Mouse (Mus musculus) kidney, embryonic 14.5 days (tissue): ENCODE data around the gene 3110018I06Rik. TPM values are rescaled to one million over a fixed set of nuclear protein-coding genes. Genes with fewer than 3 reads are reported as not detected.

Source experiments
- ATAC-seq: fragments of 200-750 bp; cut with Nextera tagmentation; 2 replicates; pipeline ENCODE4 v1.8.0; 2017; ENCODE audit warnings: moderate number of reproducible peaks, mild to moderate bottlenecking, moderate TSS enrichment, moderate library complexity; ENCODE audit not compliant: low FRiP score, low TSS enrichment
- H3K27ac ChIP-seq: fragments of 300-500 bp; sonication (generic); 2 replicates; pipeline ENCODE4 v1.5.1; 2014; ENCODE audit warnings: low read depth, mild to moderate bottlenecking, low read length, moderate library complexity, mixed read lengths
- H3K27me3 ChIP-seq: fragments of 300-500 bp; sonication (generic); 2 replicates; pipeline ENCODE4 v1.6.1; 2014; ENCODE audit warnings: mild to moderate bottlenecking, low read length; ENCODE audit not compliant: control insufficient read depth, insufficient read depth
- H3K36me3 ChIP-seq: fragments of 300-500 bp; sonication (generic); 2 replicates; pipeline ENCODE4 v1.6.1; 2014; ENCODE audit warnings: low read length, mixed read lengths; ENCODE audit not compliant: control insufficient read depth, insufficient read depth
- H3K4me1 ChIP-seq: fragments of 300-500 bp; sonication (generic); 2 replicates; pipeline ENCODE4 v1.6.1; 2014; ENCODE audit warnings: low read length, mixed read lengths; ENCODE audit not compliant: control insufficient read depth, insufficient read depth
- H3K4me2 ChIP-seq: fragments of 300-500 bp; sonication (generic); replicated peaks from 2 replicates; pipeline ENCODE4 v1.6.1; 2014; ENCODE audit warnings: low read depth, mild to moderate bottlenecking, low read length
- H3K4me3 ChIP-seq: fragments of 300-500 bp; sonication (generic); 2 replicates; pipeline ENCODE4 v1.5.1; 2014; ENCODE audit warnings: mild to moderate bottlenecking, low read length
- H3K9ac ChIP-seq: fragments of 300-500 bp; sonication (generic); 2 replicates; pipeline ENCODE4 v1.6.1; 2014; ENCODE audit warnings: low read depth, mild to moderate bottlenecking, low read length, moderate library complexity
- H3K9me3 ChIP-seq: fragments of 300-500 bp; sonication (generic); 2 replicates; pipeline ENCODE4 v1.6.1; 2016; ENCODE audit warnings: low read length; ENCODE audit not compliant: control insufficient read depth
- WGBS: fragments of 180-500 bp; shearing (Covaris S2); extraction: QIAGEN DNeasy Blood & Tissue Kit; methylation state at CpG from one replicate; pipeline ENCODE4 v1.1.7; 2014; 5-methylcytosine and 5-hydroxymethylcytosine counted together
- polyA plus RNA-seq: library from polyadenylated mRNA; unstranded; fragments of >200 nt; fragmentation: Nextera tagmentation; extraction: Ambion mirVana; gene quantifications from 2 replicates; pipeline ENCODE4 v1.2.1, GENCODE M21; 2014

Gene 3110018I06Rik
- polyA plus RNA-seq, 1 experiment from 2014 or later: not detected

- Histone ChIP-seq H3K4me1 (no peaks in the 10 kb centered on the region), H3K4me3 (no peak overlapping the region), H3K9me3 (no peaks in the 10 kb centered on the region), H3K9ac (no peak overlapping the region), H3K27ac (no peak overlapping the region), H3K27me3 (no peaks in the 10 kb centered on the region), H3K4me2 (no peak overlapping the region), H3K36me3 (no peaks in the 10 kb centered on the region)
- no peak for ATAC-seq
- WGBS: 77% methylated on average over 9 of the region's 9 CpGs
Observed at GRCm38 (mm10) chr12:107509661-107510237, 21.3 kb downstream of the 3110018I06Rik start.

GRCm38 (mm10) chr12:107511112-107511511 is 22.7 kb downstream of the 3110018I06Rik start:
- Histone ChIP-seq H3K9me3 (no peaks in the 10 kb centered on the region), H3K4me2 (no peak overlapping the region), H3K4me3 (no peak overlapping the region), H3K9ac (no peak overlapping the region), H3K27ac (no peak overlapping the region), H3K27me3 (no peaks in the 10 kb centered on the region), H3K4me1 (no peaks in the 10 kb centered on the region), H3K36me3 (no peaks in the 10 kb centered on the region)
- ATAC-seq: no peak
- 89% methylated on average over 11 of the region's 11 CpGs for WGBS

GRCm38 (mm10) chr12:107516265-107517217 is 28.1 kb downstream of the 3110018I06Rik start:
- H3K27me3 ChIP-seq: no peaks in the 10 kb centered on the region
- WGBS: 25% methylated on average over 11 of the region's 11 CpGs

DNA sequence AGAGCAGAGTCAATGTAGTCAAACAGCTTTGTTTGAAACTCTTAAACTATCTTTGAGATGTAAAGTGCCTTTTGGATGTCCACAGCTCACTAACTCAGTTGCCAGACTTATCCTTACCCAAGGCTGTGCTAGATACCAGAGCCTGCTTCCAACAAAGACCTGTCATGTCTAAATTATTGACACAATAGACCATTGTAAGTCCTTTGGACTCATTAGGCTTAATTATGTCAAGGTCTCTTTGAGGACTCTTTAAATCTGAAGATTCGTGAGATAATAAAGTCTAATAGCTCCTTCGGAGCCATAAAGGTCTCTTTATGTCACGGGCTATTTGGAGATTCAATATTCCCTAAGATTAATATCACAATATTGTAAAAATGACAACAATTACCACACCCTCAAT is 32.5 kb downstream of the 3110018I06Rik start:
- no peak for ATAC-seq
- no peak overlapping the region for H3K27ac ChIP-seq
- WGBS: 79% methylated on average over 3 of the region's 3 CpGs

More at GRCm38 (mm10) chr12:107516265-107517217, 28.1 kb downstream of the 3110018I06Rik start:
- no peak overlapping the region for H3K4me3 ChIP-seq
- no peak overlapping the region for H3K9ac ChIP-seq
- H3K4me2 ChIP-seq: no peak overlapping the region
- H3K36me3 ChIP-seq: no peaks in the 10 kb centered on the region
- H3K4me1 ChIP-seq: no peaks in the 10 kb centered on the region
- H3K27ac ChIP-seq: no peak overlapping the region
- no peaks in the 10 kb centered on the region for H3K9me3 ChIP-seq
- ATAC-seq: peak; percentile 78

GRCm38 (mm10) chr12:107528346-107528880 is 40.0 kb downstream of the 3110018I06Rik start:
- H3K9me3 ChIP-seq: peaks cover 4% of the 10 kb centered on the region; the same call in 1 of the 2 replicates
- H3K4me2 ChIP-seq: no peak overlapping the region
- H3K27me3 ChIP-seq: no peaks in the 10 kb centered on the region
- no peak overlapping the region for H3K9ac ChIP-seq
- H3K4me3 ChIP-seq: no peak overlapping the region
- H3K27ac ChIP-seq: no peak overlapping the region
- no peak for ATAC-seq
- 77% methylated on average over 1 of the region's 1 CpGs for WGBS
- H3K4me1 ChIP-seq: no peaks in the 10 kb centered on the region
- no peaks in the 10 kb centered on the region for H3K36me3 ChIP-seq

More for the DNA sequence above, 32.5 kb downstream of the 3110018I06Rik start:
- H3K9ac ChIP-seq: no peak overlapping the region
- no peak overlapping the region for H3K4me3 ChIP-seq
- H3K27me3 ChIP-seq: no peaks in the 10 kb centered on the region
- no peak overlapping the region for H3K4me2 ChIP-seq
- H3K4me1 ChIP-seq: no peaks in the 10 kb centered on the region
- no peaks in the 10 kb centered on the region for H3K9me3 ChIP-seq
- H3K36me3 ChIP-seq: no peaks in the 10 kb centered on the region

DNA sequence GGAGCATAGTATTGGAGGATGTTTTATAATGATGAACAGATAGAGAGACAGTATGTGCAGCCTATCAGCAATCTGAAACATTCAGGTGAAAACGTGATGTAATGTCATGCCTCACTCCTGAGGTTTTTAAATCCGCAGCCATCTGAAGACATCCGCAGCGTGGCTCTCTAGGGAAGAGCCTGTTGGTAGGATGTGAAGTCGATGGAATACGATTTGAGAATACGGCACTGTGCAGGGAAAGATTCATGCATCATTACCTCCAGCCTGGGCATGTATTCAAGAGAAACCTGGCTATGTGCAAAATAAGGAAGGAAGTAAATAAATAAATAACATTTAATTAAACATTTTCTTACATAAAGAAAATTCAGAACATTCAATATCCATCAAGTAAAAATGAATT is 44.4 kb downstream of the 3110018I06Rik start:
- Histone ChIP-seq H3K9me3 (peaks cover 4% of the 10 kb centered on the region; the same call in 1 of the 2 replicates), H3K27ac (no peak overlapping the region), H3K4me1 (no peaks in the 10 kb centered on the region), H3K4me3 (no peak overlapping the region), H3K4me2 (no peak overlapping the region), H3K36me3 (no peaks in the 10 kb centered on the region), H3K27me3 (no peaks in the 10 kb centered on the region), H3K9ac (no peak overlapping the region)
- WGBS: 88% methylated on average over 7 of the region's 7 CpGs
- ATAC-seq: no peak
